Mouse (Mus musculus): ENCODE measurements at regions not wholly inside any gene's neighbourhood (a gene's known extent, or its start where the extent isn't known, plus 50 kb on each side); places are given as distances from the start of the nearest gene placed in this dataset.

- TF ChIP-seq CTCF (IDR thresholded peaks at IDR 0.05; ENCODE audit: low read depth) = peak; percentile 25
- TF ChIP-seq EP300 (optimal IDR thresholded peaks at IDR 0.05) = no peak
These were observed 69.1 kb upstream of the Spag16 start for GRCm38 (mm10) chr1:69757702-69758101.

Measured in stomach, postnatal 0 days (tissue).